Mouse (Mus musculus) cerebellum, adult 2 months (tissue): Measurements from ENCODE around the gene Syt13.

Experiments
- CTCF ChIP-seq: fragments of 200-500 bp; IDR thresholded peaks from 2 replicates; pipeline ENCODE4 v1.5.1; 2011; ENCODE audit warnings: low read depth, mild to moderate bottlenecking, control low read depth, low read length, moderate library complexity, borderline replicate concordance; ENCODE audit not compliant: insufficient read depth
- POLR2A ChIP-seq: fragments of 200-500 bp; IDR thresholded peaks from 2 replicates; pipeline ENCODE4 v1.6.1; 2011; ENCODE audit warnings: low read length, control low read depth, borderline replicate concordance; ENCODE audit not compliant: insufficient read depth

DNA sequence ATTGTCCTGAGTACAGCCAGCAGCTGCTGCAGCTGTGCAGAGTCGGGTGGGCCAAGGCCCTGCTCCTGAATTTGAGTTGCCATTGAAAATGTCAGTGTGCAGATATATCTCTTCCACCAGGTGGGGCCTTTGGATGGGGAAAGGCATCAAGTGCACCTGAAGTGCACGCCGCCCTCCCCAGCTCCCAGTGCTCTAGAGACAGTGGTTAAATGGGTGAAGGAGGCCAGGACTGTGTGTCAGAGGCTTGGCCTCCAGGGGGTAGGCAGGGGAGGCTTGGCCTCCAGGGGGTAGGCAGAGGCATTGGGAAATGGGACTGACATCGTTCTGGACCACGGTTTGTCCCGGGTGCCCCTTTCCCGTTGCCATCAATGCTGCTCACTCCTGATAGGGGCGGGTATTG, 51.4 kb downstream of the Syt13 start:
- TF ChIP-seq CTCF (0 out of 2 replicates have a peak, but pooled peaks have one; percentile 10), POLR2A (no peak)
